Mouse (Mus musculus) lung, postnatal 0 days (tissue): ENCODE data around the gene P4ha1.

ENCODE experiments used
- CTCF ChIP-seq: IDR thresholded peaks from 2 replicates; pipeline ENCODE4 v1.5.1; 2016; ENCODE audit warnings: antibody characterized with exemption, mild to moderate bottlenecking
- EP300 ChIP-seq: IDR thresholded peaks from 2 replicates; pipeline ENCODE4 v1.6.1; 2016; ENCODE audit warnings: antibody characterized with exemption, mild to moderate bottlenecking, control low read depth

DNA sequence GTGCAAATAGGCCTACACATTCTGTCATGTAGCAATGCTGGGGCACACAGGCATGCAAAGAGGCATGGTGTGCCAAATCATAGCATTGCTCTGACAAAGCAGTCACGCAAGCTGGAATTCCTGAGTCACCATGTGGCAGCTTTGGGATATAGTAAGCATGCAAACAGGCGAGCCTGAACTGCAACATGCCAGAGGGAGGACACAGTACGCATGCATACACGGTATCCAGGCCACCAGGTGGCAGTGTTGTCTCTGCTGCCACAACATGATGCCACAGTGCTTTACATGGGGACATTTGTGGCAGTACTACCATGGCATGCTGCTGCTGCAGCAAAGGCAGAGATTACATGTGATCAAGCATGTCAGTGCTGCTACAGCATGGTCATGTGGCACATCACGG is 26.8 kb upstream of the P4ha1 start:
- TF ChIP-seq CTCF (peak; percentile 99), EP300 (no peak)
